Mouse (Mus musculus) erythroblast, embryonic 14.5 days (primary cell): ENCODE data around the gene Surf4. TPM values are rescaled to one million over a fixed set of nuclear protein-coding genes. Genes with fewer than 3 reads are reported as not detected.

Source experiments
- H3K27me3 ChIP-seq: 2 replicates; pipeline ENCODE4 v1.6.1; 2012; ENCODE audit warnings: inconsistent platforms; ENCODE audit not compliant: control insufficient read depth
- H3K36me3 ChIP-seq: 2 replicates; pipeline ENCODE4 v1.6.1; 2012; ENCODE audit warnings: mild to moderate bottlenecking, inconsistent platforms; ENCODE audit not compliant: control insufficient read depth
- H3K4me1 ChIP-seq: 2 replicates; pipeline ENCODE4 v1.6.1; 2012; ENCODE audit warnings: inconsistent platforms; ENCODE audit not compliant: control insufficient read depth
- H3K4me3 ChIP-seq: replicated peaks from 2 replicates; pipeline ENCODE3; 2012; ENCODE audit warnings: moderate library complexity, mild to moderate bottlenecking, inconsistent platforms
- H3K9me3 ChIP-seq: 2 replicates; pipeline ENCODE4 v1.6.1; 2012; ENCODE audit warnings: low read length, inconsistent platforms, mixed read lengths; ENCODE audit not compliant: control insufficient read depth
- GATA1 ChIP-seq: IDR thresholded peaks from 2 replicates; pipeline ENCODE4 v1.6.1; 2012; ENCODE audit warnings: low read length, inconsistent platforms, mixed read lengths
- TAL1 ChIP-seq: IDR thresholded peaks from 3 replicates; pipeline ENCODE4 v1.6.1; 2012; ENCODE audit warnings: low read length, inconsistent platforms, mixed read lengths
- polyA plus RNA-seq: library from polyadenylated mRNA; stranded (reverse); fragments of >175 nt; gene quantifications from 2 replicates; pipeline ENCODE4 v1.2.3, GENCODE M21; 2012

Surf4 gene
- polyA plus RNA-seq, 1 experiment: 2.2 TPM

DNA sequence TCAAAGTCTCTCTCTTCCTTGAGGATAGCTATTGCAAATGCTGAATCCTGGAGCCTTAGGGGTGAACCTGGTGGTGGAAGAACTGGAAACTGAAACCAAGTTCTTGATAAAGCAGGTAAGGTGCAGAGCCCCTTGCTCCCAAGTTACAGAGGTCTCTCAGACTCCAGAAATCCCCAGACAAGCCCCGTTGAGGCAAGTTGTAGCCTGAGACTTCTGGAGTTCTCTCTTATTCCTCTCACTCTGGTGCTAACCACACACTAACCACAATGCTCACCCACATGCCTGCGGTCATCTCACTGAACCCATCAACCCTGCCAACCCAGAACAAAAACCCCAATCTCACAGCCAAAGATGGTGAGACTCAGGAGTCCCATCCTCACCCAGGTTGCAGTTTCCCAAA lies 1.6 kb upstream of the Surf4 start:
- peaks cover 46% of the 10 kb centered on the region for H3K4me1 ChIP-seq
- TF ChIP-seq GATA1 (no peak), TAL1 (no peak)

DNA sequence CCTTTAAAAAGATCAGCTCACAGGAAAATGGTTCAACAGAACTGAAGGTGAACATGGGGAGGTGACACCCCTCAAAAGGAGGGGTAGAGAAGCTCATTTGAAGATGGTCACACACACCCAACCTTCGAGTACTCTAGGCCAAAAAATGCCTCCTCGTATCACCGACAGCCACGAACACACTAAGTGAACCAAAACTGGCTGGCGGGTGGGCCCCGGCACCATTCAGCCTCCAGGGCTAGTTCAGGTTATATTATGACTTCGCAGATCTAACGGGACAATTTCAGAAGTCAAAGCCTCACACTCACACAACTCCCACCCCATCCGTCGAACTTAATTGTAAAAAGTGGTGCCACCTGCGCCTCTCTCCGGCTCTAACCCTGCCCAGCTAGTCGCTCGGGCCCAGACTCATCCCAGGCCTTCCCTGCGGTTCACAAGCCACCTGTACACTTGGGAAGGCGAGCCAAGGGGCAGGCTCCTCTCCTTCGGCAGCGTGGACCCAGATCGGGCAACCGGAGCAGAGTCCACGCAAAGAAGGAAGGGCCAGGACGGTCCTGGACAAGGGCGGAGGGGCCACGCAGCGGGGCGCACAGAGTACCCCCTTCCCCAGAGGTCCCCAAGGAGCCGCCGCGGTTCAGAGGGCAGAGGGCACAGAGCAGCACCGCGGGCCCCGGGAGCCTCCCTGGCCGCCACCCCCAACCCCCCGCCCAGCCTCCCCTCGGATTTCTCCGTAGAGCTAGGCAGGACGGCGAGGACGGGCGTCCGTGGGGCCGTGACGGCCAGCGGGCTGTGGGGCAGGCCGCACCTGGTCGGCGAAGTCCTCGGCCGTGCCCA lies 1.0 kb downstream of the Surf4 start:
- TF ChIP-seq GATA1 (no peak), TAL1 (no peak)
- Histone ChIP-seq H3K27me3 (no peaks in the 10 kb centered on the region), H3K4me1 (peaks cover 56% of the 10 kb centered on the region), H3K4me3 (peak overlapping the region; percentile 92), H3K36me3 (peaks cover 40% of the 10 kb centered on the region), H3K9me3 (no peaks in the 10 kb centered on the region)

More for the DNA sequence above, 1.6 kb upstream of the Surf4 start:
- no peaks in the 10 kb centered on the region for H3K27me3 ChIP-seq
- no peaks in the 10 kb centered on the region for H3K9me3 ChIP-seq
- peaks cover 16% of the 10 kb centered on the region for H3K36me3 ChIP-seq
- no peak overlapping the region for H3K4me3 ChIP-seq

DNA sequence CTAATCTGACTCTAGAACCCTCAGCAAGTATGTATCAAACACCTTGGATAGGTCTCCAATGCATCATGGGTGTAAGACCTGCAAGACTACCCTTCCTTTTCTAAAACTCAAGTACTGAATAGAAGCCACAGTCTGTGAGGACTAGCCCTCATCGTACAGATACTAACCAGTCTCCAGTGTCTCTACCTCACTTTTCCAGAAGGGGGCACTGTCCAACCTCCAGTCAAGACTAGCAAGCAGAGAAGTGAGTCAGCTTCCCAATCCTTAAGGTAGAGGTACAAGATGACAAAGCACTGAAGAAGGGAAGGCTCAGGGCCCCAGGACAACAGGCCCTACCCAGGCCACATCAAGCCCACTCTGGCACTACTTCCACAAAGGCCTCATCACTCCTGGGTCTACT lies 3.3 kb downstream of the Surf4 start:
- Histone ChIP-seq H3K4me1 (peaks cover 53% of the 10 kb centered on the region), H3K27me3 (no peaks in the 10 kb centered on the region), H3K9me3 (no peaks in the 10 kb centered on the region), H3K4me3 (no peak overlapping the region), H3K36me3 (peaks cover 63% of the 10 kb centered on the region)
- TF ChIP-seq TAL1: no peak
- TF ChIP-seq GATA1: no peak

DNA sequence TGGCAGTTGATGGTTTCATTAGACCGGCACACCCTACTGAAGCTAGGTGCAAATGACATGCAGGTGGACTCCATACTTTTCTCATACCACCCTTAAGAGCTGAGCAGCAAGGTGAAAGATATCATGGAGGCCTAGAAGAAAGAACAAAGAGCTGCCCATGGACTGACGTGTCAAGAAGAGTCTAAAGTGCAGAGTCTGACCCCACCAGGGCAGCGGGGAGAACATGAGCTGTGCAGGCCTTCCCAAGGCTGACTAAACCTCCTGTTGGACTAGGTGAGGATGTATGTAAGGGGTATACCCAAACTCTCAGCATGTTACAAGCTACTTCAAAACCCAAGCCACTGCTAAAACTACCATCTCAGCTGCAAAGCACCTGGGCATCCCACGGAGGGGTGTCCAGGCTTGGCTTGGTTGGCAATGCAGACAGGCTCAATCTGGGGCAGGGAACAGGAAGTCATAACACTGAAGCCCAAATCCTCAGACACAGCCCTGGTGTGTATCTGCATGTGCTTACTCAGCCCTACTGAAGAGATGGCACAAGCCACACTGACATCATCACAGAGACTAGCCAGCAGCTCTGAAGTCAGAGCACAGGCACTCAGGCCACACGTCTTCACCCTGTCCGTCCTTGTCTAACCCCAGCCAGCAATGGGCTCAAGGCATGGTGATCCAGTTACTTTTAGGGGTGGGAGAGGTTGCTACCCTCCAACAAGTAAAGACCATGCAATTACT lies 5.8 kb downstream of the Surf4 start:
- H3K4me1 ChIP-seq: peaks cover 36% of the 10 kb centered on the region

DNA sequence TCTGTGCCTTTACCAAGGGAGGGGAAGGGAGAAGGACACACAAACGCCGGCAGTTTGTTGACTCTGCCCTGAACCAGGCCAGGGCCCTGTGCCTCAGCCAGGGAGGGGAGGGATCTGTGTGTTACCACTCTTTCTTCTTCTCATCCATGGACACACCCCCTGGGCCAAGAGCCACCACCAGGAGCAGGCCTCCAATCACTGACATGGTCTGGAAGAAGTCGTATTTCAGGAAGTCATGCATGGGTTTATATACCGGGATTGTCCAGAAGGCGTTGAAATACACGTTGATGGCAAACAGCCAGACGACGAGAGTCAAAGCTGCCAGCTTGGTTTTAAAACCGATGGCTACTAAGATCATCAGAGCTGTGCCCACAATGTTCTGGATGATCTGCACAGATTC lies 11.9 kb downstream of the Surf4 start:
- no peaks in the 10 kb centered on the region for H3K27me3 ChIP-seq
- H3K4me1 ChIP-seq: peaks cover 22% of the 10 kb centered on the region
- no peaks in the 10 kb centered on the region for H3K9me3 ChIP-seq
- no peak overlapping the region for H3K4me3 ChIP-seq
- TF ChIP-seq GATA1 (no peak), TAL1 (no peak)
- peaks cover 97% of the 10 kb centered on the region for H3K36me3 ChIP-seq

More for the DNA sequence above, 5.8 kb downstream of the Surf4 start:
- Histone ChIP-seq H3K9me3 (no peaks in the 10 kb centered on the region), H3K4me3 (no peak overlapping the region), H3K27me3 (no peaks in the 10 kb centered on the region), H3K36me3 (peaks cover 88% of the 10 kb centered on the region)
- TF ChIP-seq GATA1: no peak
- no peak for TF ChIP-seq TAL1

DNA sequence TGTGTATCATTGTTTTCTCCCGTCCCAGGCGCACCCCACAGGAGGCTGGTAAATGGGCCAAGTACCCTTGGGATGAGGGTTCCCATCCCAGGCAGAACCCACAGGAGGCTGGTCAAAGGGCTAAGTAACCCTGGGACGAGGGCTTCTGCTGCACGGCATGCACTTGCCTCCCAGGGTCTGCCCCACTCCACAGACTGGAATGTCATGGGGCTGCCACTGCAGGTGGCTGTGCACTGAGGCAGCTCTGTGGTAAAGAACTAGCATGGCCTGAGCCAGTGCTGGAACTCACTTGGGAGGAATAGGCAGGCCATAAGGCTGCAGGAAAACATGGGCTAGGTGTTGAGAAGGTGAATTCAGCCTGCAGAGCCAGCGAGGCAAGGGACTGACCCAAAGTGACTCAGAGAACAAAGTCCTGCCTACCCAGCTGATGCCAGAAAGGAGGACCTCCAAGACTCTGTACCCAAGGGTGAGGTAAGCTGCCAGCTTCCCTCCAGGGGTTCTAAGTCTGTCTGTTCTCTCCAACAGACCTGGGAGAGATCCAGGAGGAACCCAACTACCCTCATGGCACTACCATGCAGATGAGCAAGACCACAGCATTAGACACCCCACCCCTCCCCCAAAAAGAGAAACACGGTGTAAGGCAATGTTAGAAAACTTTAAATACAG lies 13.4 kb downstream of the Surf4 start:
- Histone ChIP-seq H3K4me1 (peaks cover 36% of the 10 kb centered on the region), H3K27me3 (no peaks in the 10 kb centered on the region), H3K4me3 (no peak overlapping the region), H3K36me3 (peaks cover 83% of the 10 kb centered on the region), H3K9me3 (no peaks in the 10 kb centered on the region)
- TF ChIP-seq TAL1 (no peak), GATA1 (no peak)

DNA sequence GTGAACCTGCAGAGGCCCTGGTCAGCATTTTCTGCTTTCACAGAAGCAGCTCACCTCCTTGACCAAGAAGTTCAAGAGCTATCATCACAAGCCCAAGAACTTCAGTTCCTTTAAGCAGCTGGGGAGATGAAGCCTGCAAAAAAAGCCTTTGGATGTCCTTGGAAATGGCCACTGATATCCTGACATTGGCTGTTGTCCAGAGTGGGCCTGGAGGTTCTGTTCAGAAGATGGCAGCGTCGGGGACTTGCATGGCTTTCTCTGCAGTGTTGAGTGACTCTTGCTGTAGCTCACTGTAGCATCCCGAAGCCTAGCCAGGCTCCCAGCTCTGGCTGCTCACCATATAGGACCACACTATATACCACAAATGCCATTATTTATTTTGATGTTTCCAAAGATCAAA lies 14.0 kb downstream of the Surf4 start:
- H3K9me3 ChIP-seq: no peaks in the 10 kb centered on the region
- peaks cover 82% of the 10 kb centered on the region for H3K36me3 ChIP-seq
- H3K4me1 ChIP-seq: peaks cover 43% of the 10 kb centered on the region
- H3K27me3 ChIP-seq: no peaks in the 10 kb centered on the region
- no peak overlapping the region for H3K4me3 ChIP-seq
- TF ChIP-seq TAL1 (no peak), GATA1 (no peak)

DNA sequence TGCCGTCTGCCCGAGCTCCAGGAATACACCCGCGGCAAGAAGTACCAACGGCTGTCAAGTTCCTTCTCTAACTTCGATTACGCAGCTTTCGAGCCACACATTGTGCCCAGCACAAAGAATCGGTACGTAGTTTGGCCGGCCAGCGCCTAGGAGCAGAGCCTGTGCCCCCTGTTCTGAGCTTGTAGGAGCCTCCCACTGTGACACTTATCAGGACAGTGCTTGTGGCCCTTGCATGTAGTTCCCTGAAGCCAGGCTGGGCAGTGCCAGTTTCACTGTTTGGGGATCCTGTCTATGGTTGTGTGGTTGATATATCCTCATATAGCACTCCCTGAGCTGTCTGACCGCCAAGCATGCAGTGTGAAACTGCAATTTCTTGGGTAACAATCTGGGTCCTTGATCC lies 17.0 kb downstream of the Surf4 start:
- Histone ChIP-seq H3K27me3 (no peaks in the 10 kb centered on the region), H3K4me1 (peaks cover 70% of the 10 kb centered on the region), H3K4me3 (peak overlapping the region; percentile 80), H3K9me3 (no peaks in the 10 kb centered on the region), H3K36me3 (peaks cover 82% of the 10 kb centered on the region)
- TF ChIP-seq TAL1 (no peak), GATA1 (no peak)
